Mouse (Mus musculus) layer of hippocampus, postnatal 14 days (tissue): Measurements from ENCODE around the gene Bcl2a1d. TPM values are rescaled to one million over a fixed set of nuclear protein-coding genes. Genes with fewer than 3 reads are reported as not detected.
"Not testable (repeated sequence)": the region's sequence is repeated elsewhere in the genome, so short reads cannot be mapped to it uniquely, and the experiment has no call there.

Experiments
- DNase-seq, 2 experiments: peaks; one replicate each; pipeline ENCODE4 v3.0.0; 2021 to 2022; ENCODE audit warnings: low spot score in 2 of 2, mixed read lengths in 1 of 2
- long read RNA-seq, 2 experiments: library from polyadenylated mRNA; stranded (forward); transcript quantifications; one replicate each; pipeline ENCODE4 v2.0.0; 2021
- total RNA-seq, 2 experiments: library from RNA; stranded (reverse); gene quantifications; 2 replicates each; pipeline ENCODE4 v1.2.3; 2021

Gene Bcl2a1d
- under 1 TPM in 1 of 2 experiments, not detected in 1; 0.60 TPM for total RNA-seq
- long read RNA-seq, experiment 1, partial matches to known transcripts = 0 of 1 reads
- long read RNA-seq, experiment 1, other reads (novel, unspliced or antisense) = 0 of 1 reads
- long read RNA-seq, experiment 2, partial matches to known transcripts = 0 of 1 reads
- long read RNA-seq, experiment 2, other reads (novel, unspliced or antisense) = 0 of 1 reads

DNA sequence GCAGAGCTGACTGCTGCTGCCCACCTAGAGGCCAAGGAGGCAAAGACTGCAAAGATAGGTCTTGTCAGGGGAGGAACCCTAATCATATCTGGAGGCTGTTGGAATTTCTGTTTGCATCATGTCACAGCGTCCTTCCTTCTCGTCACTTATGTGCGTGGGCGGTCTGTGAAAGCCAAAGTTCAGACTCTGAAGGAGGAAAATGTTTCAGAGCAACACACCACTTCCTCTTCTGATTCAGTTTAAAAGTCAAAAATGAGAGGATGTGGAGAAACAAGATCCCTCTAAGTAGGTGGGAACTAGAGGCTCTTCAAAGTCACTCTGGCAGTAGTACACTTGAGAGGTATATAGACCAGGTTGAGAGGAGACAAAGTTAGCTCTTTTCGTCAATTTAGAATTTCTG lies at the start of gene Bcl2a1d:
Gene Bcl2a1d (minus strand): TSS at position 187 of the 400 bp plus-strand sequence.
- not testable (repeated sequence) for DNase-seq

DNA sequence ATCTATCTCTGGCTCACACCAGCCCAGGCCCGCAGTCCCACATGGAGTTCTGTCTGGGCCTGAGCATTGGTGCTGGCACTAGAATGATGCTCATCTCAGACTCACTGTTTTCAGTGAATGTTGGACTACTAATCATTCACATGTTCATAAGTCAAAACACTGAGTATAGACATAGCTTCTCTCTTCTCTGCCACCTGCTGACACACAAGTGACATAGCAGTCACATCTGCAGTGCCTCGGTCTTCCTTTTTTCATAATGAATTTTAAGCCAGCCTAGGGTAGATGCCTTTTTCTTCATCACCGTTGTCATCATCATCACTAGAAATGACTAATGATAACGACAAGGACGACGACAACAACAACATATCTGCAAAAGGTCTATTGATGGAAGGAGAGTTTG lies 38.5 kb upstream of the Bcl2a1d start:
- DNase-seq = not testable (repeated sequence)

DNA sequence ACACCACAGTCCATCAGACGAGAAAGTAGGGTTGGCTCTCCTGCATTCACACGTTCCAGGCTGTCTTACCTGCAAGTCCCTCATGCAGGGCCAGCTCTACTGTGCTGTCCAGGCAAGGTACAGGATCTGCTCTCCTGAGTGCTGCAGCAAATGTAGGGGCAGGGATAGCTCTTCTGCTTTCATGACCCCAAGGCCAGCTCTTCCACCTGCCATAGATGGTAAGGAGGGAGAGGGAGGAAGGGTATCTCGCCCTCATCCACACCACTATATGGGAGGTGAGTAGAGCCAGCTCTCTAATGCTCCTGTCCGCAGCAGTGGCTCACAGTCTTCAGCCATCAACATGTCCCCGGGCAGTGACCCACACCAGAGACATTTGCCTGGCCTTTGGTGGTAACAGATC lies 37.8 kb upstream of the Bcl2a1d start:
- DNase-seq = not testable (repeated sequence)

DNA sequence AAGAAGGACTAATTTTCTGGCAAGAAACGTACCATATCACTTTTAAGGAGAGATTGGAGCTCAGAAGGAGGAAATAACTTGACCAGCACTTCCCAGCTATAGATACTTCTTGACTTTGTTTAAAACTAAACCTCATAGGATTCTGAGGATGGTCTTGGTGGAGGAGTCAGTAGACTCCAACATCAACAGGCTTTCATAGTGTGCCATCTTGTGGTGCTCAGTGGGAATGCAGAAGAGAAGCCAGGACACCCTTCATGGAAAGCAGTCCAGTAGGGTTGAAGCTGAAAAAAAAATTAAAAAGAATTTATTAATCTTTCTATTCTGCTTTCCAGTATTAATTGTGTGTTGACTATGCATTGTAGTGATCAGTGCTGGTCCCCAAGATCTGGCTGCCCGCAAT lies 15.0 kb upstream of the Bcl2a1d start:
- DNase-seq = peak in 1 of 2 experiments; percentile 20

- not testable (repeated sequence) for DNase-seq
These were observed 14.3 kb upstream of the Bcl2a1d start for GRCm38 (mm10) chr9:88746046-88746445.

- not testable (repeated sequence) for DNase-seq
These were observed 3.6 kb upstream of the Bcl2a1d start for GRCm38 (mm10) chr9:88735289-88735688.

GRCm38 (mm10) chr9:88733182-88733581 lies 1.5 kb upstream of the Bcl2a1d start:
- not testable (repeated sequence) for DNase-seq

DNA sequence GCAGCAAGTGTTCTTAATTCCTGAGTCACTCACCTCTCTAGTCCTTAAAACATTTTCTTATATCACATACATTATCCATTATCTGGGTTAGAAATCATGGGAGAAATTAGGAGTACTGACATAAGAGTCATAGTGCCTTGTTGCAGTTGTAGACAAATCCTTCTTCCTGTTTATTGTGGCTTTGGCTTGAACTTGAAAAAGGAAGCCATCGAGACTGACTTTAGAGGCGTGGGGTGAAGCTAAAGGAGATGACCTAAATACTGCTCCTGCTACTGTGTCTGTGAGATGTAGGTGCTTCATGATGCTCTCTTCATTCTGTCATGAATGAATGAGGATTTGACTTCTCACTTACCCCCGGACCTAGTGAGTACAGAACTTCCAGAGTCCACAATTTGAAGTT lies 620 bp upstream of the Bcl2a1d start:
- DNase-seq = not testable (repeated sequence)

- not testable (repeated sequence) for DNase-seq
These were observed 3.4 kb downstream of the Bcl2a1d start for GRCm38 (mm10) chr9:88728311-88728710.

DNA sequence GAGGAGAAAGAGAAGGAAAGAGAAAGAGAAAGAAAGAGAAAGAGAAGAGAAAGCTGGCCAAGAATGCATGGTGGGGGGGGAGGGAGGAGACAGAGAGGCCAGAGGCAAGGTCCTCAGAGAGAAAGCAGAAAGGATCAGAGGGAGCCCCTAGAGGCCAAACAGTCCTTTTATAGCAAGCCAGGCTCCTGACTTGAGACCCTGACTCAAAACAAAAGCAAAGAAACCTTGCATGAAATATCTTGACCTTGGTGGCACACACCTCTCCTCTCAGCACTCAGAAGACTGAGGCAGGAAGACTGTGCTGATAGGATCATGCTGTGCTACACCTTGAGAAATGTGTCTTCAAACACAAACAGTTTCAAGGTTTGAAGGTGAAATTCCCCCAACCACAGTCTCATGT lies 10.1 kb downstream of the Bcl2a1d start:
- DNase-seq = not testable (repeated sequence)

GRCm38 (mm10) chr9:88719989-88720537 lies 11.7 kb downstream of the Bcl2a1d start, which contains the start of gene Mthfsl:
Gene Mthfsl, minus strand, starts transcription at chr9:88720296.
- peak; percentile 57 to 68 for DNase-seq

DNA sequence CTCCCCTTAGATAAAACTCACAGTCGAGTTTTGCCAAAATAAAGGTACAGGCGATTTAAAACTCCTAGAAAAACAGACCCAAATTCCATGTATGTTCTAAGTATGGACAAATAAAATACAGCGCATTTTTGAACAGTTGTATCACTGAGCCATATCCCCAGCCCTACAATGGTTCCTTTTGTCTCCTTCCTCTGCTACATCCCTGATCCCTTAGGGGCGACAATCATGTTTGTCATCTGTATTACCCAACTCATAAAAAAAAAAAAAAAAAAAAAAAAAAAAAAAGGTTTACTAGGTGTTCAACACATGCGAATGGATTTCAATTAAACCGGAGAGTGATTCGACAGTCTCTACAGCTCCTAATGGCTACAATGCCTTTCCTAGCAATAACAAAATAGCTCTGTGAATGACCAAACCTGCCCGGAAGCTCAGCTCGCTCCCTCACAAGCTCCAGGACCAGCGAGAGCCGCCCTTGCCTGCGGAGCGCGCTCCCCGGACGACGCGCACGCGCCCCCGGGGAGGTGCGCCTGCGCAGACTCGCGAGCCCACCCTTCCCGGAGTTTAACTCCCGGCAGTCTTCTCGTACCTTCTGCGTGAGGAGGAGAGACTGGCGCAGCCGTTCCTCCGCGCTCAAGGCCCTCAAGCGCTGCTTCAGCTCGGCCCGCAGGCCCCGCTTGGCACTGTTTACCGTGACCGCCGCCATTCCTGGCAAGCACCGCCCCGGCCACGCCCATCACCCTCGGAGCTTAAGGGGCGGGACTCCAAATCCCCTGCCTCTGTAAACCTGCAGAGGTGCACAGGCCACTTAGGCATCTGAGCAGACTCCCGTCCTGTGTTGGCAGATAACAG lies 12.4 kb downstream of the Bcl2a1d start:
- DNase-seq = peak in 1 of 2 experiments; percentile 46

- not testable (repeated sequence) for DNase-seq
These were observed 13.1 kb downstream of the Bcl2a1d start for GRCm38 (mm10) chr9:88718593-88718992.

GRCm38 (mm10) chr9:88718140-88718539 lies 13.6 kb downstream of the Bcl2a1d start:
- DNase-seq = not testable (repeated sequence)

DNA sequence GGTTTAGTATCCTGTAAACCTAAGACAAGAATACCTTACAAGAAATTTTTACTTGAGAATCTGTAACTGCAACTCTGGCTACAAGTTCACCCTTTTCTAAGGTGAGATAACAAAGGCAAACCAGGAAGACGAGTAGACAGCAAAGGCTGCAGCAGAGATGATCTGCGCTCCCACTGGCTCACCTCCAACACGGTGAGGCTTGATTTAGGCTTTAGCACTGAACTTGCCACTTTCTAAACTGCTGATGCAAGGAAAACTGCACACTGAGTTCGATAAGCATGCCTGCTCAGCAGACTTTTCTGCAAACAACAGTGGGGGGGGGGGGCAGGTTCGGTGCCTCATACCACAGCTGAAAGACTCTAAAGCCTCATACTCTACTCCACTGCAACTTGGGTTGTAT lies 17.2 kb downstream of the Bcl2a1d start:
- DNase-seq = not testable (repeated sequence)

GRCm38 (mm10) chr9:88712164-88712749 lies 19.5 kb downstream of the Bcl2a1d start:
- DNase-seq = not testable (repeated sequence)

GRCm38 (mm10) chr9:88710910-88711438 lies 20.7 kb downstream of the Bcl2a1d start:
- not testable (repeated sequence) for DNase-seq

GRCm38 (mm10) chr9:88710439-88710838 lies 21.3 kb downstream of the Bcl2a1d start:
- DNase-seq = not testable (repeated sequence)

DNA sequence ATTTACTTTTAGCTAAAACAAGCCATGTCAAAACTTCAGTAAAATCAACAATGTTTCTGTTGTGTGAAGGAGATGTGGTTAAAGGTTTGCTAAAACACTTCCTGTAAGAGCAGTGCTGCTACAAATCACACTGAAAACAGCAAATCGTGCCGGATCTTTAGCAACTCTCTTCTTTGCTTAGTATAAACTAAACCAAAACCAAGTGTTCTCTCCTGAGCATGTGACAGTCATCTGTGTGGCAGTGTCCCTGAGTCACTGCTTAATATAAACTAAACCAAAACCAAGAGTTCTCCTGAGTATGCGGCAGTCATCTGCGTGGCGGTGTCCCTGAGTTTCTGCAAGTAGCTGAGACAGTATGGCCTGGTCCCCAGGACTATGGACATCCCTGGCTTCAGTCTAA lies 21.9 kb downstream of the Bcl2a1d start:
- not testable (repeated sequence) for DNase-seq

- DNase-seq = no peak
These were observed 22.4 kb downstream of the Bcl2a1d start for GRCm38 (mm10) chr9:88709304-88709703.

GRCm38 (mm10) chr9:88706700-88707099 lies 25.0 kb downstream of the Bcl2a1d start:
- DNase-seq = no peak
